Comparison of ENCODE assay signal across 16 mouse cellular contexts in genomic region chr14:78941741-78942475, GRCm38 (mm10).
DNase-seq lines count a peak whose midpoint lies in the region; ATAC-seq and TF ChIP-seq lines count a peak whose summit lies in the region.
"Had no signal": no experiment of that assay in that cellular context is flagged by ENCODE, and none has a peak within 500 bp of the region (broad histone marks: within the 10 kb centered on the region; RNA-seq: fewer than 3 reads in every experiment).

No protein-coding gene starts in this region.

- no peaks in the 10 kb centered on the region for H3K27me3 ChIP-seq in forebrain, embryonic 15.5 days
- no peaks in the 10 kb centered on the region for H3K27me3 ChIP-seq in forebrain, embryonic 11.5 days (ENCODE audit: control insufficient read depth, insufficient read depth, low read length)
- no peaks in the 10 kb centered on the region for H3K27me3 ChIP-seq in intestine, postnatal 0 days (replicated peaks; ENCODE audit: control insufficient read depth, insufficient read depth, low read length)
- no peaks in the 10 kb centered on the region for H3K27me3 ChIP-seq in intestine, embryonic 16.5 days (replicated peaks; ENCODE audit: control insufficient read depth, insufficient read depth, low read length)
- H3K27me3 ChIP-seq: lung, embryonic 15.5 days; Patski; stomach, embryonic 15.5 days had no signal

- H3K9me3 ChIP-seq in forebrain, embryonic 15.5 days, result no peaks in the 10 kb centered on the region
- H3K9me3 ChIP-seq in forebrain, embryonic 11.5 days (ENCODE audit: control insufficient read depth, low read length), result no peaks in the 10 kb centered on the region
- H3K9me3 ChIP-seq in intestine, postnatal 0 days (ENCODE audit: control insufficient read depth), result no peaks in the 10 kb centered on the region
- no peaks in the 10 kb centered on the region for H3K9me3 ChIP-seq in intestine, embryonic 16.5 days (ENCODE audit: control insufficient read depth, low read length)
- H3K9me3 ChIP-seq: lung, embryonic 15.5 days; stomach, embryonic 15.5 days had no signal

- peak overlapping the region; percentile 82 for H3K27ac ChIP-seq in forebrain, embryonic 15.5 days (replicated peaks)
- no peak overlapping the region for H3K27ac ChIP-seq in forebrain, embryonic 11.5 days (ENCODE audit: low read depth, low read length)
- H3K27ac ChIP-seq in intestine, postnatal 0 days (ENCODE audit: low read depth, low read length), result no peak overlapping the region
- no peak overlapping the region for H3K27ac ChIP-seq in intestine, embryonic 16.5 days (ENCODE audit: low read length)
- H3K27ac ChIP-seq: lung, embryonic 15.5 days; stomach, embryonic 15.5 days had no signal

- H3K4me1 ChIP-seq in forebrain, embryonic 15.5 days, result peaks cover 12% of the 10 kb centered on the region
- no peaks in the 10 kb centered on the region for H3K4me1 ChIP-seq in forebrain, embryonic 11.5 days (replicated peaks; ENCODE audit: control insufficient read depth, insufficient read depth, low read length)
- no peaks in the 10 kb centered on the region for H3K4me1 ChIP-seq in intestine, postnatal 0 days (replicated peaks; ENCODE audit: control insufficient read depth, insufficient read depth, low read length)
- no peaks in the 10 kb centered on the region for H3K4me1 ChIP-seq in intestine, embryonic 16.5 days (ENCODE audit: control insufficient read depth, insufficient read depth, low read length)
- H3K4me1 ChIP-seq: lung, embryonic 15.5 days; stomach, embryonic 15.5 days had no signal

- H3K4me2 ChIP-seq in forebrain, embryonic 15.5 days (replicated peaks), result no peak overlapping the region
- no peak overlapping the region for H3K4me2 ChIP-seq in forebrain, embryonic 11.5 days (ENCODE audit: low read depth, low read length, severe bottlenecking)
- no peak overlapping the region for H3K4me2 ChIP-seq in intestine, postnatal 0 days (replicated peaks; ENCODE audit: low read depth)
- no peak overlapping the region for H3K4me2 ChIP-seq in intestine, embryonic 16.5 days (ENCODE audit: low read depth, low read length)
- H3K4me2 ChIP-seq: heart, embryonic 11.5 days; lung, embryonic 15.5 days; stomach, embryonic 15.5 days had no signal

- H3K4me3 ChIP-seq in forebrain, embryonic 15.5 days, result no peak overlapping the region
- no peak overlapping the region for H3K4me3 ChIP-seq in forebrain, embryonic 11.5 days (ENCODE audit: low read depth, low read length)
- H3K4me3 ChIP-seq in intestine, postnatal 0 days (ENCODE audit: low read depth, low read length), result no peak overlapping the region
- H3K4me3 ChIP-seq in intestine, embryonic 16.5 days (ENCODE audit: low read length), result no peak overlapping the region
- H3K4me3 ChIP-seq: erythroblast, embryonic 14.5 days; lung, embryonic 15.5 days; myocyte; stomach, embryonic 15.5 days had no signal

- peak; percentile 94 for ATAC-seq in forebrain, embryonic 15.5 days (replicated peaks)
- ATAC-seq in forebrain, embryonic 11.5 days (replicated peaks; ENCODE audit: low FRiP score), result no peak
- ATAC-seq in intestine, postnatal 0 days, result no peak
- ATAC-seq in intestine, embryonic 16.5 days, result no peak
- ATAC-seq: Patski had no signal

- H3K36me3 ChIP-seq in forebrain, embryonic 15.5 days, result no peaks in the 10 kb centered on the region
- H3K36me3 ChIP-seq in forebrain, embryonic 11.5 days (ENCODE audit: control insufficient read depth, insufficient read depth, low read length), result no peaks in the 10 kb centered on the region
- peaks cover 9% of the 10 kb centered on the region for H3K36me3 ChIP-seq in intestine, postnatal 0 days (ENCODE audit: control insufficient read depth, insufficient read depth)
- H3K36me3 ChIP-seq in intestine, embryonic 16.5 days (ENCODE audit: control insufficient read depth, insufficient read depth, low read length), result peaks cover under 1% of the 10 kb centered on the region; the same call in 1 of the 2 replicates
- H3K36me3 ChIP-seq: lung, embryonic 15.5 days; stomach, embryonic 15.5 days had no signal

- no peak for TF ChIP-seq CTCF in intestine, postnatal 0 days (IDR thresholded peaks at IDR 0.05; ENCODE audit: low read depth)

- WGBS in forebrain, embryonic 15.5 days, result 39% methylated on average over 11 of the region's 11 CpGs
- WGBS in forebrain, embryonic 11.5 days, result 89% methylated on average over 11 of the region's 11 CpGs
- 62% methylated on average over 11 of the region's 11 CpGs for WGBS in intestine, postnatal 0 days
- 68% methylated on average over 11 of the region's 11 CpGs for WGBS in intestine, embryonic 16.5 days

- H3K9ac ChIP-seq in forebrain, embryonic 15.5 days (replicated peaks), result no peak overlapping the region
- no peak overlapping the region for H3K9ac ChIP-seq in forebrain, embryonic 11.5 days (ENCODE audit: low read length)
- no peak overlapping the region for H3K9ac ChIP-seq in intestine, postnatal 0 days (ENCODE audit: low read depth, low read length)
- H3K9ac ChIP-seq in intestine, embryonic 16.5 days (ENCODE audit: low read depth, low read length), result no peak overlapping the region
- H3K9ac ChIP-seq: lung, embryonic 15.5 days; stomach, embryonic 15.5 days had no signal

- no peak for DNase-seq in forebrain, embryonic 11.5 days (ENCODE audit: low spot score)
- peak; percentile 86 for DNase-seq in brain, adult 2 months (ENCODE audit: low read depth, low spot score)
- peak; percentile 47 to 63 for DNase-seq in frontal cortex, postnatal 10 days (ENCODE audit: low spot score in 2 of 2)
- peak; percentile 30 to 81 for DNase-seq in left cerebral cortex, postnatal 10 days (ENCODE audit: extremely low spot score in 1 of 2, low spot score in 2 of 2)
- no peak for DNase-seq in spleen, postnatal 14 days (ENCODE audit: low spot score in 2 of 2)
- DNase-seq: adrenal gland, postnatal 10 days; cerebellum, adult 9-10 months had no signal

- intact Hi-C loops in left cerebral cortex, postnatal 10 days (cut with DNase I), result no loop called here

Comparison
In these comparisons a context has a peak if more than half of its experiments do, and no peak if none do; other contexts are left out.
1. DNase-seq: peak in brain, adult 2 months (single experiment), frontal cortex, postnatal 10 days (2 of 2) and left cerebral cortex, postnatal 10 days (2 of 2); none in forebrain, embryonic 11.5 days (single experiment) and spleen, postnatal 14 days (0 of 2).